Mouse (Mus musculus): ENCODE results near the gene Cemip2. TPM values are rescaled to one million over a fixed set of nuclear protein-coding genes. Genes with fewer than 3 reads are reported as not detected.
A peak's percentile ranks its signal among the peaks of the same experiment; 100 is the strongest.

The Cemip2 gene
- polyA plus RNA-seq (2015; fragmentation: Nextera tagmentation; extraction: Ambion mirVana): 41.2 and 44.3 TPM in 2 replicates

DNA sequence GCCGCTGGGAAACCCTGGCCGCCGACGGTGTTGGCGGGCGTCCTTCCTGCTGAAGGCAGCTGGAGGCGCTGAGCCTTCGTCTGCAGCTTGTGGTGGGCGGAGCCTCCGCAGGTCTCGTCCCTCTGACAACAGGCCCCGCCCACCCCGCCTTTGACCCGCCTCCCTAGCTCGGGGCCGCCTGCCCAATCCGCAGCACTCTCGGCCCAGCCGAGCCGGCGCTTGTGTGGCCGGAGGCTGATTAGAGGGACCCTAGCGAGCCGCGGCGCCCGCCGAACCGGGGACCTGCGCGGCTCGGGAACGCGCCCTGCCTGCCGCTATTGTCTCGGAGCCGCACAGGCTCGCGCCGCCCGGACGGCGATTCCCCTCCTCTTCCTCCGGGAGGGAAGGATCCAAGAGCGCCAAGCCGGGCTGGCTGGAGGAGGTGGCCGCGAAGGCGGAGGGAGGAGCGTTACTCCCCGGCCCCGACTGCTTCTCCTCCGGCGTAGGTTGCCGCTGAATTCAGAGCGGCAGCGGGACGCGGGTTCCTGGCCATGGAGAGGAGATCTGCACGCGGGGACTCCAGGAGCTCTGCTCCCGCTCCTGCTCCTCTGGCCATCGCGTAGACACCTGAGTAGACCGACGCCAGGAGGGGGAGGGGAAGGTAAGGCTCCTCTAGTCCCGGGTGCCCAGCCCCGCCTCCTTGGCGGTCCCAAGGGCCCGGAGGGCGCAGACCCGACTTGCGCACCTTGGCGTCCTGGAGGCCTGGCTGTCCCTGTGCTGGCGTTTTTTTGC lies at the start of gene Cemip2:
Cemip2 (plus strand) TSS at position 196 of the 771 bp plus-strand sequence.
- under 1% methylated on average over 72 of the region's 75 CpGs for WGBS

GRCm38 (mm10) chr19:21728342-21728741 lies 49.8 kb upstream of the Cemip2 start:
- no peak for ATAC-seq (replicated peaks; ENCODE audit: insufficient number of reproducible peaks, insufficient read depth, low FRiP score, low read depth)
- Histone ChIP-seq H3K4me3 (no peak overlapping the region), H3K27me3 (no peaks in the 10 kb centered on the region), H3K9ac (no peak overlapping the region), H3K27ac (no peak overlapping the region), H3K4me1 (replicated peaks) (no peaks in the 10 kb centered on the region), H3K4me2 (no peak overlapping the region), H3K9me3 (replicated peaks) (no peaks in the 10 kb centered on the region), H3K36me3 (no peaks in the 10 kb centered on the region)
- WGBS: 82% methylated on average over 6 of the region's 6 CpGs

More for the DNA sequence above, at the start of gene Cemip2:
- ATAC-seq (replicated peaks; ENCODE audit: insufficient number of reproducible peaks, insufficient read depth, low FRiP score, low read depth): peak; percentile 90
- Histone ChIP-seq H3K27me3 (no peaks in the 10 kb centered on the region), H3K36me3 (no peaks in the 10 kb centered on the region), H3K4me2 (peak within 1 kb of the TSS; percentile 78), H3K4me3 (peak within 1 kb of the TSS; percentile 73), H3K27ac (peak within 1 kb of the TSS; percentile 96), H3K9me3 (replicated peaks) (no peaks in the 10 kb centered on the region), H3K9ac (peak within 1 kb of the TSS; percentile 81), H3K4me1 (replicated peaks) (peaks cover 61% of the 10 kb centered on the region)

- Histone ChIP-seq H3K9me3 (replicated peaks) (no peaks in the 10 kb centered on the region), H3K36me3 (no peaks in the 10 kb centered on the region), H3K4me3 (no peak overlapping the region), H3K4me1 (replicated peaks) (no peaks in the 10 kb centered on the region), H3K4me2 (no peak overlapping the region), H3K9ac (no peak overlapping the region), H3K27ac (no peak overlapping the region), H3K27me3 (no peaks in the 10 kb centered on the region)
- WGBS: 62% methylated on average over 5 of the region's 5 CpGs
- no peak for ATAC-seq (replicated peaks; ENCODE audit: insufficient number of reproducible peaks, insufficient read depth, low FRiP score, low read depth)
Observed at GRCm38 (mm10) chr19:21731887-21732286, 46.3 kb upstream of the Cemip2 start.

DNA sequence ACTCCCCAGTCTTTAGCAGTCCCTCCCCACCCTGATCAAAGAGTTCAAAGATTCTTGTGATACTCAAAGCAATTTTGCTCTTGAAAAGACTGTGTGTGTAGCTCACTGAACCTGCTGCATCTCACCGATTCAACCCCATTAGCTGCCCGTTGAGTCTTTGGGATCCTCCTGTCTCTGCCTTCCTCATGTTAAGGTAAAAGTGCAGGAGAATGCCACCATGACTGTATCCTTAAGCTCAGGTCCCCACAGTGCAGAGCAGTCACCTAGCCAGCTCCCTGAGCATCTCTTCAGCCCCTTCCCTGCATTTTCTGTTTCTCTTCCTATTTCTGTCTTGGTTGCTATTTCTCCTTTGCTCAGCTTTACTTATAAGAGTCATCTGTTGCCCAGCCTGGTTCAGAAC lies 45.0 kb upstream of the Cemip2 start:
- Histone ChIP-seq H3K4me2 (no peak overlapping the region), H3K4me1 (replicated peaks) (0 out of 2 replicates have a peak, but pooled peaks cover 2% of the 10 kb centered on the region), H3K36me3 (no peaks in the 10 kb centered on the region), H3K27me3 (no peaks in the 10 kb centered on the region), H3K9ac (no peak overlapping the region), H3K27ac (no peak overlapping the region), H3K4me3 (no peak overlapping the region), H3K9me3 (replicated peaks) (no peaks in the 10 kb centered on the region)
- WGBS: 88% methylated on average over 2 of the region's 2 CpGs
- no peak for ATAC-seq (replicated peaks; ENCODE audit: insufficient number of reproducible peaks, insufficient read depth, low FRiP score, low read depth)

GRCm38 (mm10) chr19:21734112-21734511 lies 44.0 kb upstream of the Cemip2 start:
- H3K36me3 ChIP-seq: no peaks in the 10 kb centered on the region
- H3K4me2 ChIP-seq: no peak overlapping the region
- no peak overlapping the region for H3K9ac ChIP-seq
- 31% methylated on average over 5 of the region's 5 CpGs for WGBS
- 0 out of 2 replicates have a peak, but pooled peaks cover 7% of the 10 kb centered on the region for H3K4me1 ChIP-seq (replicated peaks)
- no peaks in the 10 kb centered on the region for H3K27me3 ChIP-seq
- no peaks in the 10 kb centered on the region for H3K9me3 ChIP-seq (replicated peaks)
- H3K4me3 ChIP-seq: no peak overlapping the region
- ATAC-seq (replicated peaks; ENCODE audit: insufficient number of reproducible peaks, insufficient read depth, low FRiP score, low read depth): no peak
- H3K27ac ChIP-seq: no peak overlapping the region

- Histone ChIP-seq H3K4me1 (replicated peaks) (0 out of 2 replicates have a peak, but pooled peaks cover 7% of the 10 kb centered on the region), H3K27me3 (no peaks in the 10 kb centered on the region), H3K9ac (no peak overlapping the region), H3K36me3 (no peaks in the 10 kb centered on the region), H3K4me3 (peak overlapping the region; percentile 0; the same call in 1 of the 2 replicates), H3K4me2 (peak overlapping the region; percentile 27), H3K9me3 (replicated peaks) (no peaks in the 10 kb centered on the region), H3K27ac (peak overlapping the region; percentile 73)
- 0 out of 2 replicates have a peak, but pooled peaks have one; percentile 52 for ATAC-seq (replicated peaks; ENCODE audit: insufficient number of reproducible peaks, insufficient read depth, low FRiP score, low read depth)
- WGBS: 36% methylated on average over 18 of the region's 18 CpGs
Observed at GRCm38 (mm10) chr19:21737446-21737845, 40.7 kb upstream of the Cemip2 start.

- WGBS: 38% methylated on average over 17 of the region's 17 CpGs
- ATAC-seq (replicated peaks; ENCODE audit: insufficient number of reproducible peaks, insufficient read depth, low FRiP score, low read depth): peak; percentile 45
- 0 out of 2 replicates have a peak overlapping the region, but pooled peaks have one; percentile 14 for H3K9ac ChIP-seq
Observed at GRCm38 (mm10) chr19:21737881-21738590, 40.1 kb upstream of the Cemip2 start.

GRCm38 (mm10) chr19:21738591-21739280 lies 39.4 kb upstream of the Cemip2 start:
- no peak for ATAC-seq (replicated peaks; ENCODE audit: insufficient number of reproducible peaks, insufficient read depth, low FRiP score, low read depth)
- no peaks in the 10 kb centered on the region for H3K9me3 ChIP-seq (replicated peaks)
- 81% methylated on average over 18 of the region's 18 CpGs for WGBS

More at GRCm38 (mm10) chr19:21737881-21738590, 40.1 kb upstream of the Cemip2 start:
- no peaks in the 10 kb centered on the region for H3K27me3 ChIP-seq
- no peaks in the 10 kb centered on the region for H3K9me3 ChIP-seq (replicated peaks)
- peak overlapping the region; percentile 27 for H3K4me2 ChIP-seq
- H3K4me3 ChIP-seq: peak overlapping the region; percentile 0; the same call in 1 of the 2 replicates
- H3K36me3 ChIP-seq: no peaks in the 10 kb centered on the region
- H3K4me1 ChIP-seq (replicated peaks): 0 out of 2 replicates have a peak, but pooled peaks cover 7% of the 10 kb centered on the region
- H3K27ac ChIP-seq: peak overlapping the region; percentile 73

GRCm38 (mm10) chr19:21742138-21742537 lies 36.0 kb upstream of the Cemip2 start:
- no peaks in the 10 kb centered on the region for H3K27me3 ChIP-seq

More at GRCm38 (mm10) chr19:21738591-21739280, 39.4 kb upstream of the Cemip2 start:
- Histone ChIP-seq H3K36me3 (no peaks in the 10 kb centered on the region), H3K4me3 (no peak overlapping the region), H3K4me2 (peak overlapping the region; percentile 27; the same call in 1 of the 2 replicates), H3K9ac (0 out of 2 replicates have a peak overlapping the region, but pooled peaks have one; percentile 14), H3K27me3 (no peaks in the 10 kb centered on the region), H3K4me1 (replicated peaks) (0 out of 2 replicates have a peak, but pooled peaks cover 7% of the 10 kb centered on the region), H3K27ac (peak overlapping the region; percentile 73)

DNA sequence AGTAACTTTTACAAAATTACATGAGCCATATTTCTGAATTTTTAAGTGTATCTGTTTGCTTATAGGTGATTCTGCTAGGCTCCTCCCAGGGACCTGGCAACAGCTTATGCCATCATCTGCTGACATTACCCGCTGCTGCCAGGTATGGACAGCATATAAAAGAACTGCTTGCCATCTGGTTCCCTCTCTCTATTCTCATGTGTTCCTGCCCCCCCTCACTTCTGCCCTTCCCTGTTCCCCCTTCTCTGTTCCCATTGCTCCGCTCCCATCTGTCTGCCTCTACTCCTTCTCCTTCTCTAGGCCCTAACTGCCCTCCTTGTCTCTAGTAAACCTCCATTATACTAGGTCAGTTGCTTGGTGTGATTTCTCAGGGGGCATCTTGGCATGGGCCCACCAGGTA lies 32.6 kb upstream of the Cemip2 start:
- H3K4me3 ChIP-seq: no peak overlapping the region
- ATAC-seq (replicated peaks; ENCODE audit: insufficient number of reproducible peaks, insufficient read depth, low FRiP score, low read depth): no peak
- H3K4me2 ChIP-seq: no peak overlapping the region
- no peak overlapping the region for H3K27ac ChIP-seq
- H3K4me1 ChIP-seq (replicated peaks): no peaks in the 10 kb centered on the region
- no peak overlapping the region for H3K9ac ChIP-seq
- H3K36me3 ChIP-seq: no peaks in the 10 kb centered on the region
- 90% methylated on average over 2 of the region's 2 CpGs for WGBS
- H3K27me3 ChIP-seq: no peaks in the 10 kb centered on the region
- no peaks in the 10 kb centered on the region for H3K9me3 ChIP-seq (replicated peaks)

More at GRCm38 (mm10) chr19:21742138-21742537, 36.0 kb upstream of the Cemip2 start:
- H3K9ac ChIP-seq: no peak overlapping the region
- ATAC-seq (replicated peaks; ENCODE audit: insufficient number of reproducible peaks, insufficient read depth, low FRiP score, low read depth): no peak
- H3K9me3 ChIP-seq (replicated peaks): no peaks in the 10 kb centered on the region
- no peak overlapping the region for H3K4me3 ChIP-seq
- no peak overlapping the region for H3K27ac ChIP-seq
- 82% methylated on average over 12 of the region's 12 CpGs for WGBS
- H3K36me3 ChIP-seq: no peaks in the 10 kb centered on the region
- 0 out of 2 replicates have a peak, but pooled peaks cover 7% of the 10 kb centered on the region for H3K4me1 ChIP-seq (replicated peaks)
- H3K4me2 ChIP-seq: no peak overlapping the region

- no peak overlapping the region for H3K27ac ChIP-seq
- WGBS: 13% methylated on average over 4 of the region's 4 CpGs
- no peak overlapping the region for H3K4me3 ChIP-seq
- no peaks in the 10 kb centered on the region for H3K4me1 ChIP-seq (replicated peaks)
- H3K9me3 ChIP-seq (replicated peaks): no peaks in the 10 kb centered on the region
- no peaks in the 10 kb centered on the region for H3K36me3 ChIP-seq
- H3K4me2 ChIP-seq: no peak overlapping the region
- H3K27me3 ChIP-seq: no peaks in the 10 kb centered on the region
- H3K9ac ChIP-seq: no peak overlapping the region
- ATAC-seq (replicated peaks; ENCODE audit: insufficient number of reproducible peaks, insufficient read depth, low FRiP score, low read depth): no peak
Observed at GRCm38 (mm10) chr19:21747356-21747755, 30.8 kb upstream of the Cemip2 start.
